Mouse (Mus musculus): ENCODE data around the gene Rnf26.

GRCm38 (mm10) chr9:44070844-44071231, 42.5 kb downstream of the Rnf26 start:
- no peak for TF ChIP-seq EP300 (IDR thresholded peaks at IDR 0.05; ENCODE audit: insufficient read depth, low read depth, low read length)
- no peak for TF ChIP-seq CTCF (IDR thresholded peaks at IDR 0.05)
